Mouse (Mus musculus): ENCODE measurements around the gene Trmt11. TPM values are rescaled to one million over a fixed set of nuclear protein-coding genes. Genes with fewer than 3 reads are reported as not detected.
A peak's percentile ranks its signal among the peaks of the same experiment; 100 is the strongest.
"Not testable (repeated sequence)": the region's sequence is repeated elsewhere in the genome, so short reads cannot be mapped to it uniquely, and the experiment has no call there.

The Trmt11 gene
- polyA plus RNA-seq (2012; rRNA removed) (3.0 and 4.7 TPM in 2 replicates), polyA plus RNA-seq (2014; fragmentation: Nextera tagmentation; extraction: Ambion mirVana) (17.9 and 20.0 TPM in 2 replicates)

DNA sequence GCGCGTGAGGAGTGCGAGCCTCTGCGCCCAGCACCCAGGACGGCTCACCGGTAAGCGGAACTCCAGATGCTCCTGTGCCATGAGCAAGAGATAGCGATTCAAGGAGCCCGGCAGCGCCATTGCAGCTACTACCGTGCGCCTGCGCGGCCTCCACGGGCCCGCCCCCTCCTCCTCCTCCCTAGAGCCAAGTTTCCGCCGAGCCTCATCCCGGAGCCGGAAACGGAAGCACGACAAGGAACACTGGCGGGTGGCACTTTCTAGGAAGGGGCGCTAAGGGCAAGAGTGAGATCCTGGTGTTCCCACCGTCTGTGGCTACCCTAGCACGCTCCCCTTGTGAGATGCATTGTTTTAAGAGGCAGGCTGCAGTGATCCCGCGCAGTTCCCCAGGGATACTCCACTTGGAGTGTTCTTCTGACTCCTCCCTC, at the start of gene Trmt11:
Trmt11 (minus strand) TSS at position 208 of the 425 bp plus-strand sequence.
- Histone ChIP-seq H3K9ac (replicated peaks) (peak within 1 kb of the TSS; percentile 84), H3K36me3 (replicated peaks; ENCODE audit: control insufficient read depth, insufficient read depth, low read depth) (peaks cover 10% of the 10 kb centered on the region; the same call in 1 of the 2 replicates), H3K4me3 (ENCODE audit: insufficient read depth in 1 of 2, low read depth in 2 of 2, low read length in 2 of 2) (peak within 1 kb of the TSS; percentile 83 to 95), H3K9me3 (ENCODE audit: control insufficient read depth, low read length) (no peaks in the 10 kb centered on the region; the same call in 1 of the 2 replicates), H3K4me1 (replicated peaks; ENCODE audit: control insufficient read depth in 2 of 2, insufficient read depth in 2 of 2, low read length in 1 of 2) (peaks cover 13 to 16% of the 10 kb centered on the region in 2 experiments), H3K27me3 (ENCODE audit: control insufficient read depth, insufficient read depth, low read length) (no peaks in the 10 kb centered on the region), H3K27ac (peak within 1 kb of the TSS; percentile 62), H3K4me2 (ENCODE audit: low read depth) (peak within 1 kb of the TSS; percentile 83)
- TF ChIP-seq CTCF (IDR thresholded peaks at IDR 0.05; ENCODE audit: low read depth) (0 out of 2 replicates have a peak, but pooled peaks have one; percentile 7), EP300 (IDR thresholded peaks at IDR 0.05; ENCODE audit: low read depth) (no peak)
- ATAC-seq (ENCODE audit: insufficient read depth) (peak; percentile 91), DNase-seq (ENCODE audit: low read depth in 3 of 3, low spot score in 3 of 3) (peak; percentile 77 to 80 (median 78))
- under 1% methylated on average over 24 of the region's 28 CpGs for WGBS (ENCODE audit: insufficient replicate concordance)

DNA sequence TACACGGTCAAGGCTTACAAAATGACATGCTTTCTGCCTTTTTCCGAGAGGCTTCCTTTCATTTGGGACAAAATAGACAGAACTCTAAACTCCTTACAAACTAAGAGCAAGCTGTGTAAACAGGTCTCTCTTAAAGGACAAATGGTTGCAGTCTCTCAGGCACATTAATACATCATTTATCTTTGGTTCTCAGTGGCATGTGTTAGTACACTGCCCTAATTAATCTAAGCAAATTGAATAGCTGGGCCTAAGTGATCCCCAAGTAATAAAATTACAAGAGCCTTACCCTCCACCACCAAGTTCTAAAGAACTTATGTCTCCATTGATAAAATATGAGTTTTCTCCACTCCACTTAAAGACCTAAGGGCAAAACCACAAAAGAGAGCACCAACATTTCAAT, 47.1 kb upstream of the Trmt11 start:
- no peaks in the 10 kb centered on the region for H3K9me3 ChIP-seq (ENCODE audit: control insufficient read depth, low read length)
- H3K4me1 ChIP-seq (replicated peaks; ENCODE audit: control insufficient read depth in 2 of 2, insufficient read depth in 2 of 2, low read length in 1 of 2): no peaks in the 10 kb centered on the region
- no peak overlapping the region for H3K4me2 ChIP-seq (ENCODE audit: low read depth)
- ATAC-seq (ENCODE audit: insufficient read depth) (no peak), DNase-seq (ENCODE audit: low read depth in 3 of 3, low spot score in 3 of 3) (no peak)
- H3K27me3 ChIP-seq (ENCODE audit: control insufficient read depth, insufficient read depth, low read length): no peaks in the 10 kb centered on the region
- no peak for TF ChIP-seq EP300 (IDR thresholded peaks at IDR 0.05; ENCODE audit: low read depth)
- TF ChIP-seq CTCF (IDR thresholded peaks at IDR 0.05; ENCODE audit: low read depth): no peak
- H3K27ac ChIP-seq: no peak overlapping the region
- WGBS (ENCODE audit: insufficient replicate concordance): 84% methylated on average over 2 of the region's 2 CpGs
- no peak overlapping the region for H3K9ac ChIP-seq (replicated peaks)
- no peak overlapping the region for H3K4me3 ChIP-seq (ENCODE audit: insufficient read depth in 1 of 2, low read depth in 2 of 2, low read length in 2 of 2)
- peaks cover 8% of the 10 kb centered on the region for H3K36me3 ChIP-seq (replicated peaks; ENCODE audit: control insufficient read depth, insufficient read depth, low read depth)

DNA sequence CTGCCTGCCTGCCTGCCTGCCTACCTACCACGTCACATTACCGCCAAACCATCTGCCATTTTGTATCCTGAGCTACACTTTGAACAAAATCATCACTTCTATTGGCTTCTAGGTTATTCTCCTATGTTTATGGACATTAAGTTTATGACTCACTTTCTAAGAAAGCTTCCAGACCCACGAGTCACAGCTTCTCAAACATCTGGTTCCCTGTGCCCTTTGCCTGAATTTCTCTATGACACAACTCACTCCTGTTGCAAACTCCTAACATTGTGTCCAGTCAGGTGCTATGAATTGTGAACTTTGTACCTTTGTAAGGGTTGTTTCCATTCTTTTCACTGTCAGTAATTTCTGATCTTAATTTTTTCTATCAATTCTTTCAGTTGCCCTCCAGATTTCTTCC, 37.7 kb upstream of the Trmt11 start:
- H3K4me2 ChIP-seq (ENCODE audit: low read depth): no peak overlapping the region
- ATAC-seq (ENCODE audit: insufficient read depth) (no peak), DNase-seq (ENCODE audit: low read depth in 3 of 3, low spot score in 3 of 3) (no peak)
- H3K36me3 ChIP-seq (replicated peaks; ENCODE audit: control insufficient read depth, insufficient read depth, low read depth): no peaks in the 10 kb centered on the region
- no peak overlapping the region for H3K27ac ChIP-seq
- H3K9me3 ChIP-seq (ENCODE audit: control insufficient read depth, low read length): no peaks in the 10 kb centered on the region
- no peak for TF ChIP-seq EP300 (IDR thresholded peaks at IDR 0.05; ENCODE audit: low read depth)
- no peak for TF ChIP-seq CTCF (IDR thresholded peaks at IDR 0.05; ENCODE audit: low read depth)
- no peaks in the 10 kb centered on the region for H3K27me3 ChIP-seq (ENCODE audit: control insufficient read depth, insufficient read depth, low read length)
- WGBS (ENCODE audit: insufficient replicate concordance): 59% methylated on average over 3 of the region's 3 CpGs
- H3K9ac ChIP-seq (replicated peaks): no peak overlapping the region
- H3K4me1 ChIP-seq (replicated peaks; ENCODE audit: control insufficient read depth in 2 of 2, insufficient read depth in 2 of 2, low read length in 1 of 2): peaks cover 3% of the 10 kb centered on the region in 2 experiments; a peak in 2 of 4 replicates
- no peak overlapping the region for H3K4me3 ChIP-seq (ENCODE audit: insufficient read depth in 1 of 2, low read depth in 2 of 2, low read length in 2 of 2)

DNA sequence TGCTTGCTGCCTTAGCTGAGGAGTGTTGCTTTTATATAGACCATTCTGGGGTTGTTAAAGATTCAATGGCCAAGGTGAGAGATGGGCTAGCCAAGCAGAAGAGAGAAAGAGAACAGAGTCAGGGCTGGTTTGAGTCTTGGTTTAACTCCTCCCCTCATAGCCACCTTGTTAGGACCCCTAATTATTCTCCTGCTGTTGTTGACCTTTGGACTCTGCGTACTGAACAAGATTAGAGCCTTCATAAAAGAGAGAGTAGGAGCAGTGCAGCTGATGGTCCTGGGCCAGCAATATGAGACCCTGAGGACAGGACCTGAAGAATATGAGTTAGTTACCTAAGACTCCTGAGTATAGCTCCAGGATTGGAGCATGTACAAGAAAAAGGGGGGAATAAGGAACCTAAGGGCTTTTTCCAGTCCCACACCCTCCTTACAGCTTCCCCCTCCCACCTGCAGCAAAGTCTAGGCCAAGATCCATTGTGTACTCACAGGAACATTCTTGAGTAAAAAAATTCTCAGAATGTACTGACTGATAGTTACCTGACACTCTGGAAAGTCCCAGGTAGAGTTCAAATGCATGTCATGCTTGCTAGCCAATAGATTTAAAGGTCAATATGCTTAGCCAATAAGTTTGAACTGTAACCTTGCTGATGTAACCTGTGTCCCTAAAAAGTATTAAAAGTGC, 36.1 kb upstream of the Trmt11 start:
- not testable (repeated sequence) for DNase-seq (ENCODE audit: low read depth in 3 of 3, low spot score in 3 of 3); H3K27me3 ChIP-seq (ENCODE audit: control insufficient read depth, insufficient read depth, low read length); H3K4me2 ChIP-seq (ENCODE audit: low read depth); H3K27ac ChIP-seq; H3K36me3 ChIP-seq (replicated peaks; ENCODE audit: control insufficient read depth, insufficient read depth, low read depth); H3K9ac ChIP-seq (replicated peaks); H3K4me3 ChIP-seq (ENCODE audit: insufficient read depth in 1 of 2, low read depth in 2 of 2, low read length in 2 of 2); ATAC-seq (ENCODE audit: insufficient read depth); H3K9me3 ChIP-seq (ENCODE audit: control insufficient read depth, low read length)
- peaks cover 8 to 14% of the 10 kb centered on the region in 2 experiments; a peak in 3 of 4 replicates for H3K4me1 ChIP-seq (replicated peaks; ENCODE audit: control insufficient read depth in 2 of 2, insufficient read depth in 2 of 2, low read length in 1 of 2)
- 79% methylated on average over 1 of the region's 1 CpGs for WGBS (ENCODE audit: insufficient replicate concordance)

DNA sequence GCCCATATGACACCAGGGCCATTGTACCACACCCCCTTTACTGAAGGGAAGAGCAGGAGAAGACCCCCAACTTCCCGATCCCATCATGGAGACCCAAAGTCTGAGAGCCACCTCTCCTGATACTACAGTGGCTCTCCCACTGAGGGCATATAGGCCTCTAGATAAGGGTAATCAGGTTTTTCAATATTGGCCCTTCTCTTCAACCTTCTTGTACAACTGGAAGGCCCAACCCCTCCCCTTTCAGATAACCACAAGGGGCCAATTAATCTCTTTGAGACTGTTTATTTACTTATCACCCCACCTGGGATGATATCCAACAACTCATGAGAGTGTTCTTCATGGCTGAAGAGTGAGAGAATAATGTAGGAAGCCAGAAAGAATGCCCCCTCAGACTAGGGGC, 32.2 kb upstream of the Trmt11 start:
- ATAC-seq (ENCODE audit: insufficient read depth): peak; percentile 86
- TF ChIP-seq EP300 (IDR thresholded peaks at IDR 0.05; ENCODE audit: low read depth) (peak; percentile 68), CTCF (IDR thresholded peaks at IDR 0.05; ENCODE audit: low read depth) (no peak)
- Histone ChIP-seq H3K4me2 (ENCODE audit: low read depth) (peak overlapping the region; percentile 1; the same call in 1 of the 2 replicates), H3K27me3 (ENCODE audit: control insufficient read depth, insufficient read depth, low read length) (no peaks in the 10 kb centered on the region), H3K4me3 (ENCODE audit: insufficient read depth in 1 of 2, low read depth in 2 of 2, low read length in 2 of 2) (no peak overlapping the region), H3K27ac (no peak overlapping the region), H3K9me3 (ENCODE audit: control insufficient read depth, low read length) (no peaks in the 10 kb centered on the region), H3K36me3 (replicated peaks; ENCODE audit: control insufficient read depth, insufficient read depth, low read depth) (no peaks in the 10 kb centered on the region), H3K4me1 (replicated peaks; ENCODE audit: control insufficient read depth in 2 of 2, insufficient read depth in 2 of 2, low read length in 1 of 2) (peaks cover 8 to 22% of the 10 kb centered on the region in 2 experiments; a peak in 3 of 4 replicates), H3K9ac (replicated peaks) (no peak overlapping the region)
- 58% methylated on average over 1 of the region's 1 CpGs for WGBS (ENCODE audit: insufficient replicate concordance)
- peak in 2 of 3 experiments; percentile 28 to 39 for DNase-seq (ENCODE audit: low read depth in 3 of 3, low spot score in 3 of 3)
